Mouse (Mus musculus): ENCODE results near the gene Gm8246. TPM values are rescaled to one million over a fixed set of nuclear protein-coding genes. Genes with fewer than 3 reads are reported as not detected.
"Not testable (repeated sequence)": the region's sequence is repeated elsewhere in the genome, so short reads cannot be mapped to it uniquely, and the experiment has no call there.

Gm8246 gene
- total RNA-seq (2014; fragmentation: Nextera tagmentation) (not detected in 2 replicates), total RNA-seq (2017) (not detected in 2 replicates)

DNA sequence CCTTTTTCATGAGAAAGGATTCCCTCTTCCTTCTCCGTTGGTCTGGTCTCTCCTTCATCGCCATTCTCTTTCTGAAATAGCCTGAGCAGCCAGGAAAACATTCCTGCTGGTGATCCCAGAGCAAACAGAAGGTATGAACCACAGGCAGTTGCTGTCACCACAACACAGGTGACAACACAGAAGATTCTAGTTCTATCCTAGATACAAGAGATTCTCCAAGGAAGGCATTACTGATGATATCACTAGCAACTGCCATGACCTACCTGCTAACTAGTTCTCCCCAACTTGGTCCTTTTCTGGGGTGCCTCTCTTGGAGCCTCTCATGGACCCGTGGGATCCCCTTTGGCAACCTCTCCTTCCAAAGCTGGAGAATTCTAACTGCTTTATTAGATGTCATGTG, at the start of gene Gm8246:
TSS of gene Gm8246 (minus strand) at position 101 of the 400 bp plus-strand sequence.
- ATAC-seq (replicated peaks; ENCODE audit: poor library complexity, severe bottlenecking): not testable (repeated sequence)

DNA sequence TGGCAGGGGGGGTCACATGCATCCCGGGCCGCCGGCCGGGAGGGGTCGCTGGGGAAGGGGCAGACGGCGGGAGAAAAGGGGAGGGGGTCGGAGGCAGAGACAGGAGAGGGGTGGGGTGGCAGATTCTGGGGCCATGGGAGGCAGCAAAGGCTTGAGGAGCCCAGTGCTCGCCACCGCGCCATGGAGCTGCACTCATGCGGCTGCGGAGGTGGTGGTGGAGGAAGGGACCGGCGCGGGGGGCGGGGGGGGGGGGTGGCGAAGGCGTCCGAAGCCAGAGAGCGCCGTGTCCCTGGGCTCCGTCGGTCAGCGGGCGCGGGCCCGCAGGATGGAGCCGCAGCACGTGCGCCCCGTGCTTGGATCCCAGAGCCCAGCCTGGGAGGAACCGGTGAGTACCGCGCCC, 23.7 kb upstream of the Gm8246 start, which contains the start of gene Gm3488:
TSS of gene Gm3488 (plus strand) at position 301 of the 400 bp plus-strand sequence.
- not testable (repeated sequence) for ATAC-seq (replicated peaks; ENCODE audit: poor library complexity, severe bottlenecking)

DNA sequence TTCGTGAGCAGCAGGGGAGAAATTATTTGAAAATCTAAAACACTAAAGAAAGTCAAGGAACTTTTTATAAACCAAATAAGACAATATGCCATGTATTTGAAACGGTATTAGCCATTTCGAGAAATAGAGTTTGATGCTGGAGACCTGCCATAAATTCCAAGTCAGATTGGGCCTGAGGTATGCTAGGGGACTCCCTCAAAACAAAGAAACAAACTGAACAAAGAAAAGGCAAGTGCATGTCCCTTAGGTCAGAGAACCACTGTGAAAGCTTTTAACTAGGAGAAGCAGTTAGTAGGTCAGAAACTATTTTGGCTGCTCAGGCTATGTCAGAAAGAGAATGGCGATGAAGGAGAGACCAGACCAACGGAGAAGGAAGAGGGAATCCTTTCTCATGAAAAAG, 6.3 kb upstream of the Gm8246 start, which contains the start of gene Gm3187:
TSS of gene Gm3187 (plus strand) at position 301 of the 400 bp plus-strand sequence.
- not testable (repeated sequence) for ATAC-seq (replicated peaks; ENCODE audit: poor library complexity, severe bottlenecking)

DNA sequence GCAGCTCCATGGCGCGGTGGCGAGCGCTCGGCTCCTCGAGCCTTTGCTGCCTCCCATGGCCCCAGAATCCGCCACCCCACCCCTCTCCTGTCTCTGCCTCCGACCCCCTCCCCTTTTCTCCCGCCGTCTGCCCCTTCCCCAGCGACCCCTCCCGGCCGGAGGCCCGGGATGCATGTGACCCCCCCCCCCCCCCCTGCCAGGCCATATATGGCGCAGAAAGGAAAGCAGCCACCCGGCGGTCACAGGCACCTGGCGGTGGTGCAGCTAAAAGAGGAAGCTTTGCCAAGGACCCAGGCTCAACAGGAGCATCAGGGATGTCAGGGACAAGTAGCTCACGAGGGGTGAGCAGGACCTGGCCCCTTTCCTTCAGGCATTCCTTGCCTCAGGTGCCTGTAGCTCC, 17.2 kb downstream of the Gm8246 start:
- ATAC-seq (replicated peaks; ENCODE audit: poor library complexity, severe bottlenecking): not testable (repeated sequence)

DNA sequence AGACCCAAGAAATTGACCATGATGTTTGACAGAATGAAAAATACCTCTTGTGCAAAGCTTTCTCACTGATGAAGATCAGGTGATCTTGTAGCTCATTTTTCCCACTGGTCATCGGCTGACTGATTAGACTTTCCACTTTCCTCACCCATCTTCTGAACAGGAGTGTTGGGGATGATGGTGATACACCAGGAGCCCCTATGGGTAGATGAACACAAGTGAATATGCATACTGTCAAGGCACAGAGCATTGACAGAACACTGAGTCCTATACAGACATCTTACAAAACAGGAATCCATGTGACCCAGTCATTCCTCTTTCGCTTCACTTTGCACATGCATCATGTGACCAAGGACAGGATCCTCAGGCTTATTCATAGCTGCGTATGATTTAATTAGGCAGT, 22.3 kb downstream of the Gm8246 start, which contains the start of gene Gm3194:
TSS of gene Gm3194 (minus strand) at position 101 of the 400 bp plus-strand sequence.
- not testable (repeated sequence) for ATAC-seq (replicated peaks; ENCODE audit: poor library complexity, severe bottlenecking)

Other genes with a start within 250 kb of the Gm8246 start
- gene Gm3526, start 217.2 kb downstream of the Gm8246 start, total RNA-seq (2014; fragmentation: Nextera tagmentation): not detected in 2 replicates
- not detected in 2 replicates for gene Gm3526, start 217.2 kb downstream of the Gm8246 start, total RNA-seq (2017)
- not detected in 2 replicates for gene Gm3542, start 142.9 kb downstream of the Gm8246 start, total RNA-seq (2014; fragmentation: Nextera tagmentation)
- gene Gm3542, start 142.9 kb downstream of the Gm8246 start, total RNA-seq (2017): not detected in 2 replicates
- gene Gm3500, start 88.8 kb downstream of the Gm8246 start, total RNA-seq (2014; fragmentation: Nextera tagmentation): 1.3 TPM in 1 of 2 replicates, not detected in the other
- not detected in 2 replicates for gene Gm3500, start 88.8 kb downstream of the Gm8246 start, total RNA-seq (2017)
- 1.6 TPM in 1 of 2 replicates, not detected in the other for gene Gm3194, start 22.4 kb downstream of the Gm8246 start, total RNA-seq (2014; fragmentation: Nextera tagmentation)
- 0.21 and 0.43 TPM in 2 replicates for gene Gm3194, start 22.4 kb downstream of the Gm8246 start, total RNA-seq (2017)
- not detected in 2 replicates for gene Gm3187, start 6.4 kb upstream of the Gm8246 start, total RNA-seq (2014; fragmentation: Nextera tagmentation)
- not detected in 2 replicates for gene Gm3187, start 6.4 kb upstream of the Gm8246 start, total RNA-seq (2017)
- 0.37 TPM in 1 of 2 replicates, not detected in the other for gene Gm3488, start 23.8 kb upstream of the Gm8246 start, total RNA-seq (2014; fragmentation: Nextera tagmentation)
- gene Gm3488, start 23.8 kb upstream of the Gm8246 start, total RNA-seq (2017): not detected in 2 replicates
- not detected in 2 replicates for gene Gm3532, start 60.7 kb upstream of the Gm8246 start, total RNA-seq (2014; fragmentation: Nextera tagmentation)
- gene Gm3532, start 60.7 kb upstream of the Gm8246 start, total RNA-seq (2017): not detected in 2 replicates
- gene Gm8265, start 155.2 kb upstream of the Gm8246 start, total RNA-seq (2014; fragmentation: Nextera tagmentation): not detected in 2 replicates
- not detected in 2 replicates for gene Gm8265, start 155.2 kb upstream of the Gm8246 start, total RNA-seq (2017)
- not detected in 2 replicates for gene Gm9603, start 209.6 kb upstream of the Gm8246 start, total RNA-seq (2014; fragmentation: Nextera tagmentation)
- gene Gm9603, start 209.6 kb upstream of the Gm8246 start, total RNA-seq (2017): not detected in 2 replicates